Mouse (Mus musculus) subcutaneous adipose tissue, adult 2 months (tissue): ENCODE data around the gene Ttc27. TPM values are rescaled to one million over a fixed set of nuclear protein-coding genes. Genes with fewer than 3 reads are reported as not detected.

Experiments
- polyA plus RNA-seq: library from polyadenylated mRNA; depleted of rRNA; stranded (reverse); fragments of >200 nt; gene quantifications from 2 replicates; pipeline ENCODE4 v1.2.3, GENCODE M21; 2012; ENCODE audit warnings: low replicate concordance; rRNA removed

The Ttc27 gene
- polyA plus RNA-seq: 4.9 and 9.7 TPM in 2 replicates

GRCm38 (mm10) chr17:74717618-74718151 is at the start of gene Ttc27:
Gene Ttc27, plus strand, starts transcription at chr17:74717732.

Other genes with a start within 250 kb of the Ttc27 start
- gene Yipf4, start 228.2 kb upstream of the Ttc27 start, polyA plus RNA-seq: 22.2 and 42.0 TPM in 2 replicates
- 78.4 and 115 TPM in 2 replicates for gene Birc6, start 189.4 kb upstream of the Ttc27 start, polyA plus RNA-seq